Mouse (Mus musculus): ENCODE measurements around the gene Slc2a6. TPM values are rescaled to one million over a fixed set of nuclear protein-coding genes. Genes with fewer than 3 reads are reported as not detected.

Slc2a6 gene
- total RNA-seq, 2 experiments from 2014 or later, result 28.9 to 29.1 TPM

DNA sequence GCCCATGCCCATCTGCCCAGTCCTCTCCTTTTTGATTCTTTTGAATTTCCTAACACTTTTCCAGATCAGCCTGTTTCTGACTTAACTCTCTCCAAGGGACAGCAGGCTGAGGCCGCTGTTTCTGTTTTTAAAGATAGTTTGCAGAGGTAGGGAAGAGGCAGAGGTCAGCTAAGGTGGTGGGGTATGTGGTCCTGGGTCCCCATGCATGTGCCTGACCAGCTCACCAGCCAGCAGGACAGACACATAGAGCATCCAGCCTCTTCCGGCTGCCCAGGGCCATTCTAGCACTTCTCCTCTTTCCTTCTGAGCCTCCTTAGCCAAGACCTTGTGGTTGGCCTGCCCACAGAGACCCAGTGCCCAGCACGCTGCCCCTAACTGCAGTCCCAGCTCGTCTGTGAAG is 30.5 kb upstream of the Slc2a6 start:
- Histone ChIP-seq H3K27ac (no peak overlapping the region), H3K4me3 (no peak overlapping the region)
- intact Hi-C loops (cut with DNase I), result no loop called here
- DNase-seq (ENCODE audit: extremely low spot score in 1 of 2, low spot score in 2 of 2), result no peak
- TF ChIP-seq CTCF (IDR thresholded peaks at IDR 0.05), result no peak

- no peak overlapping the region for H3K27ac ChIP-seq
- DNase-seq (ENCODE audit: extremely low spot score in 1 of 2, low spot score in 2 of 2), result no peak
- intact Hi-C loops (cut with DNase I), result no loop called here
- H3K4me3 ChIP-seq, result no peak overlapping the region
- no peak for TF ChIP-seq CTCF (IDR thresholded peaks at IDR 0.05)
Measured at GRCm38 (mm10) chr2:27049408-27049807, 21.6 kb upstream of the Slc2a6 start.

GRCm38 (mm10) chr2:27045979-27046770 is 18.4 kb upstream of the Slc2a6 start:
- intact Hi-C loops (cut with DNase I), result no loop called here
- DNase-seq (ENCODE audit: extremely low spot score in 1 of 2, low spot score in 2 of 2), result no peak
- Histone ChIP-seq H3K4me3 (no peak overlapping the region), H3K27ac (no peak overlapping the region)
- no peak for TF ChIP-seq CTCF (IDR thresholded peaks at IDR 0.05)

- DNase-seq (ENCODE audit: extremely low spot score in 1 of 2, low spot score in 2 of 2), result no peak
- Histone ChIP-seq H3K4me3 (no peak overlapping the region), H3K27ac (no peak overlapping the region)
- no peak for TF ChIP-seq CTCF (IDR thresholded peaks at IDR 0.05)
- intact Hi-C loops (cut with DNase I), result loop anchor here (5.0 kb wide), 1 partner anchor 83 kb away; no protein-coding TSS in a partner anchor
Measured at GRCm38 (mm10) chr2:27044641-27045040, 16.8 kb upstream of the Slc2a6 start.

- intact Hi-C loops (cut with DNase I), result loop anchor here (5.0 kb wide), 1 partner anchor 83 kb away; no protein-coding TSS in a partner anchor
- no peak overlapping the region for H3K4me3 ChIP-seq
- no peak for DNase-seq (ENCODE audit: extremely low spot score in 1 of 2, low spot score in 2 of 2)
- H3K27ac ChIP-seq, result no peak overlapping the region
- no peak for TF ChIP-seq CTCF (IDR thresholded peaks at IDR 0.05)
Measured at GRCm38 (mm10) chr2:27044166-27044565, 16.4 kb upstream of the Slc2a6 start.

DNA sequence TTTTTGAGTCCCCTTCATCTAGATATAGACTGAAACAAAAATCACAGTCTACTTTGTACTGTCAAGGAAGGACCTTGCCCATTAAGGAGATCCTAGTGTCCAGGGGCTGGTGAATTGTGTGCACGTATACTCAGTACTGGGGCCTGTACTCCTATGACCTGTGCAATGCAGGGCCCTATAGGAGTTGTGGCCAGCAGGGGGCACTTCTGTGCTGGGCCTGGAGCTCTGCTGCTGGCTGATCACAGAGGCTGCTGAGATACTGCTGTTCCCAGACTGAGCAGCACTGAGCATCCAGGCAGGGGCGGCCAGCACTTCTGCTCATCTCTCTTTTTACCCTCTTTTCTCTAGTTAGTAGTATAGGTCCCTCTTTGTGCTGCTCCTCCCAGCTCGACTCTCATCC is 15.7 kb upstream of the Slc2a6 start:
- DNase-seq (ENCODE audit: extremely low spot score in 1 of 2, low spot score in 2 of 2), result peak; percentile 87 to 90
- peak; percentile 91 for TF ChIP-seq CTCF (IDR thresholded peaks at IDR 0.05)
- H3K4me3 ChIP-seq, result no peak overlapping the region
- H3K27ac ChIP-seq, result no peak overlapping the region
- intact Hi-C loops (cut with DNase I), result loop anchor here (1.0 to 5.0 kb wide), 2 partner anchors 84 to 194 kb away; no protein-coding TSS in a partner anchor

DNA sequence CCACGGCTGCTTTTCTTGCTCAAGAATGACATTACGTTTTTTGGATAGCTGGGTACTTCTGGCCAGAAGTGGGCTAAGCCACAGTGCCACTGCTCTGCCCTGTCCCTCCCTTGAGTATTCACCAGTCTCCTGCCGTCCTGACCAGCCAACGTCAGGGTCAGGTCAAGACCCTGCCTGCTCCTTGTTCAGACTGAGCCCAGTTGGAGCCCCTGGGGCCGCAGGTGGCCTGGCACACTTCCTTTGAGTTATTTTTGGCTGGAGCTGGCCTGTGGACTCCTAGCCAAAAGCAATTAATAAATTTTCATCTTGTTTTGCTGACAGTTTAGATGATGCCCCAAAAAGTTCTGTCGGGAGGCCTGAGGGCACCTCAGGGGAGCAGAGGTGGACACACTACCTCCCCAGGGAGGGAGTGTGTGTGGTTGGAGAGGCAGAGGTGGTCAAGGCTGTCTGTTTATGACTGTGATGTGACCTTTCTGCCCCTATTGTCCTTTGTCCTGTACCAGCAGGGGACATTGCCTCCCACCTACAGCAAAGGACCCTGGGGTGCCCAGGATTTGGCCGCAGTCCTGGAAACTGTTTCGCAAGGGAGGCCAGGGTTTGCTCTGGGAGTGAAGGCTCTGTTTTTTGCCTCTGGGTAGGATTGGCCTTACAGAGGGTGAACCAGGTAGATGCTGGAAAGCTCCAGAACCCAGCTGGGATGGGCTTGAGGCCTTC is 14.5 kb upstream of the Slc2a6 start:
- Histone ChIP-seq H3K4me3 (no peak overlapping the region), H3K27ac (no peak overlapping the region)
- intact Hi-C loops (cut with DNase I), result loop anchor here (5.0 kb wide), 1 partner anchor 85 kb away; no protein-coding TSS in a partner anchor
- DNase-seq (ENCODE audit: extremely low spot score in 1 of 2, low spot score in 2 of 2), result no peak
- TF ChIP-seq CTCF (IDR thresholded peaks at IDR 0.05), result no peak

GRCm38 (mm10) chr2:27039286-27039685 is 11.5 kb upstream of the Slc2a6 start:
- H3K4me3 ChIP-seq, result no peak overlapping the region
- TF ChIP-seq CTCF (IDR thresholded peaks at IDR 0.05), result peak; percentile 52
- no peak overlapping the region for H3K27ac ChIP-seq
- intact Hi-C loops (cut with DNase I), result loop anchor here (2.0 to 5.0 kb wide), 2 partner anchors 192 to 392 kb away; no protein-coding TSS in a partner anchor
- no peak for DNase-seq (ENCODE audit: extremely low spot score in 1 of 2, low spot score in 2 of 2)

GRCm38 (mm10) chr2:27038596-27038995 is 10.8 kb upstream of the Slc2a6 start:
- no peak overlapping the region for H3K4me3 ChIP-seq
- H3K27ac ChIP-seq, result no peak overlapping the region
- intact Hi-C loops (cut with DNase I), result loop anchor here (1.0 to 5.0 kb wide), 3 partner anchors 21 to 391 kb away; no protein-coding TSS in a partner anchor
- peak; percentile 62 to 66 for DNase-seq (ENCODE audit: extremely low spot score in 1 of 2, low spot score in 2 of 2)
- peak; percentile 95 for TF ChIP-seq CTCF (IDR thresholded peaks at IDR 0.05)

DNA sequence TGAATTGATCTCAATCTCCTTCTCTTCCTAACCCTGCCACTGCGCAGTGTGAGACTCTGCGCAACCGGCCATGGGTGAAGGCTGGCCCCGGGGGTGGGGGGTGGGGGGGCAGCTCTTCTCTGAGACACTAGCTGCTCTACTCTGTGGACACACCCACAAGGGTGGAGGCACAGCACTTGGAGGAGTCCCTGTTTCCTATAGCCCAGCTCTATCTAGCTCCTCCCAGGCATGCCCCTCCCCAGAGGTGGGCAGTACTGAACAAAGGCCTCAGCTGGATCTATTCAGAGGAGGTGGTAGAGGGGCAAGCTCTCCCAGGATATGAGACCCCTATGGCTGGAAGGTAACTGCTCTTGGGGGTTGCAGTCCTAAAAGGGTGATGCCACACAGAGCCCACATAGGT is 9.2 kb upstream of the Slc2a6 start:
- intact Hi-C loops (cut with DNase I), result loop anchor here (5.0 kb wide), 1 partner anchor 390 kb away; no protein-coding TSS in a partner anchor
- no peak overlapping the region for H3K27ac ChIP-seq
- DNase-seq (ENCODE audit: extremely low spot score in 1 of 2, low spot score in 2 of 2), result no peak
- H3K4me3 ChIP-seq, result no peak overlapping the region
- TF ChIP-seq CTCF (IDR thresholded peaks at IDR 0.05), result no peak

DNA sequence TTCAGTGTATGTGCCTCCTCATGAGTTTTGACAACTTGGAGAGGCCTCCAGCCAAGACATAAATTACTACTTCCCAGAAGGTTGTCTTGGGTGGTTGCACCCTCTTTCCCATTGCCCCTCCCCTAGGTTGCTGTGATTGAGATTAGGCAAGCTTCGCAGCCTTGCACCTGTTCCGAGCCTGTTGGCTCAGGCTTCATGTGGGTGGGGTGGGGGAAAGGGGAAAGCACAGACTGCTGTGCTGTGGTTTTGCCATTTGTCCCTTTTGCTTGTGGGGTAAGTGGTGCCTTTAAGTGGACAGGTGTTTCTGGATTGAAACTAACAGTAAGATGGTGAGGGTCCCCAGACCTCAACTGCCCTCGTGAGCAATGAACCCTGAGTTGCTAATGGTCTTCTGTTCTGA is 8.2 kb upstream of the Slc2a6 start:
- Histone ChIP-seq H3K27ac (no peak overlapping the region), H3K4me3 (no peak overlapping the region)
- DNase-seq (ENCODE audit: extremely low spot score in 1 of 2, low spot score in 2 of 2), result no peak
- no peak for TF ChIP-seq CTCF (IDR thresholded peaks at IDR 0.05)
- intact Hi-C loops (cut with DNase I), result loop anchor here (5.0 kb wide), 1 partner anchor 389 kb away; no protein-coding TSS in a partner anchor

DNA sequence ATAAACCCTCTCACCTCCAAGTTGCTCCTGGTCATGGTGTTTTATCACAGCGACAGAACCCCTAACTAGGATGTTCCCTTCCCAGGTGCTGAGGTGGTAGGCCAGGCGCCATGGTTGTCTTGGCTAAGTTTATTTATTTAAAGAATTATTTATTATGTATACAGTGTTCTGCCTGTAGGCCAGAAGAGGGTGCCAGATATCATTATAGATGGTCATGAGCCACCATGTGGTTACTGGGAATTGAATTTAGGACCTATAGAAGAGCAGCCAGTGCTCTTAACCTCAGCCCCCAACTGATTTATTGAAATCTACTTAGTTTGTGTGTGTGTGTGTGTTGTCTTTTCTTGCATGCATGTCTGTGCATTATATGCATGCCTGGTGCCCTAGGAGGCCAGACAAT is 4.6 kb upstream of the Slc2a6 start:
- no peak overlapping the region for H3K27ac ChIP-seq
- peak; percentile 32 for TF ChIP-seq CTCF (IDR thresholded peaks at IDR 0.05)
- no peak for DNase-seq (ENCODE audit: extremely low spot score in 1 of 2, low spot score in 2 of 2)
- H3K4me3 ChIP-seq, result no peak overlapping the region
- intact Hi-C loops (cut with DNase I), result no loop called here
